Comparison of ENCODE assay signal across 9 mouse cellular contexts in the genomic region with DNA sequence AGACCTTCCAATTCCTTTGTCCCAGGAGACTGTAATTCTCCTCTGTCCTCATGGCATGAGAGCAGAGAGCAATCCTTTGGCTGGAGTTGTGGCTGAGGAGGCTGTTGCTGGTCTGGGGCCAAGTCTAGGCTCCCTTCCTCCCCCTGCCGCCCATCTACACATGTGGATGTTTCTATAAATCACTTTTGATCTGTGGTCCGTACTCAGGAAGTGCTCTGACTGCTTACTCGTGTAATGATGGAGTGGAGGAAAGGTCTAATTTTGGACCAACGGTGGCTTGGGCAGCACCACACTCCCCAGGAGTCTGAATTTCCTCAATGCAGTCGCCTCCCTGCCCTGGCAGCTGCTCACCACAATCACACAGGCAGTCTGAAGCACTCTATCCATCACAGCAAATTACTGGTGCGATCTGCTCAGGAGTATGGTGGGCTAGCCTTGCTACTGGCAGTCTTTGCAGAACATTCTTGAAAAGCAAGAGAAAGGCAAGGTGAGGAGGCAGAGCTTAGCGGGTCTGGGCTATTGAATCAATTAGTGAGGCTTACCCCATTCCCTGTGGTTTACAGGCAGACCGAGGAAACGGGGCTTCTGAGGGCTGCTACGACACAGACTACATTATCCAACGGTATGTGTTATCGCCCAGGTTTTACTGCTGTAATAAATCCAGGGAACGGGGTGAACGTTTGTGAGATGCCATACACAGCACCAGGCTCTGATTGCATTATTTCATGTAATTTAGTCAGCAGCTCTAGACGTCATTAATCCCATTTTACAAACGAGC.
DNase-seq lines count a peak whose midpoint lies in the region; ATAC-seq and TF ChIP-seq lines count a peak whose summit lies in the region.
"Had no signal": no experiment of that assay in that cellular context is flagged by ENCODE, and none has a peak within 500 bp of the region (broad histone marks: within the 10 kb centered on the region; RNA-seq: fewer than 3 reads in every experiment).

No protein-coding gene starts in this region.

- no peaks in the 10 kb centered on the region for H3K27me3 ChIP-seq in kidney, embryonic 14.5 days (ENCODE audit: control insufficient read depth, insufficient read depth, low read length)
- H3K27me3 ChIP-seq in kidney, adult 2 months (replicated peaks; ENCODE audit: control insufficient read depth, insufficient read depth, low read length): no peaks in the 10 kb centered on the region
- peaks cover 19% of the 10 kb centered on the region; the same call in 1 of the 2 replicates for H3K27me3 ChIP-seq in limb, embryonic 12.5 days
- no peaks in the 10 kb centered on the region for H3K27me3 ChIP-seq in midbrain, embryonic 15.5 days (replicated peaks)

- no peak overlapping the region for H3K27ac ChIP-seq in kidney, embryonic 14.5 days (ENCODE audit: low read depth, low read length)
- H3K27ac ChIP-seq in kidney, adult 2 months (ENCODE audit: insufficient read depth, low read depth, low read length): no peak overlapping the region
- H3K27ac ChIP-seq in limb, embryonic 12.5 days: peak overlapping the region; percentile 26; the same call in 1 of the 2 replicates
- H3K27ac ChIP-seq in midbrain, embryonic 15.5 days: no peak overlapping the region

- no peak overlapping the region for H3K4me2 ChIP-seq in kidney, embryonic 14.5 days (replicated peaks; ENCODE audit: low read depth, low read length)
- peak overlapping the region; percentile 39 for H3K4me2 ChIP-seq in limb, embryonic 12.5 days
- no peak overlapping the region for H3K4me2 ChIP-seq in midbrain, embryonic 15.5 days

- no peaks in the 10 kb centered on the region; the same call in 1 of the 2 replicates for H3K9me3 ChIP-seq in kidney, embryonic 14.5 days (ENCODE audit: control insufficient read depth, low read length)
- H3K9me3 ChIP-seq in limb, embryonic 12.5 days: no peaks in the 10 kb centered on the region
- H3K9me3 ChIP-seq in midbrain, embryonic 15.5 days: no peaks in the 10 kb centered on the region

- no peak for TF ChIP-seq CTCF in kidney, adult 2 months (conservative IDR thresholded peaks at IDR 0.05; ENCODE audit: insufficient read depth, insufficient read length, low read depth, low read length)

- TF ChIP-seq POLR2A in kidney, adult 2 months (IDR thresholded peaks at IDR 0.05; ENCODE audit: low read depth, low read length): no peak

- no peak for DNase-seq in kidney, adult 2 months
- peak; percentile 2 for DNase-seq in 416B (ENCODE audit: low read depth)
- peak; percentile 76 for DNase-seq in NIH3T3 (ENCODE audit: low read depth)
- no peak for DNase-seq in spleen, adult 18-20 months
- DNase-seq: cerebellum, adult 11-12 months had no signal

- ATAC-seq in kidney, embryonic 14.5 days (ENCODE audit: low FRiP score, low TSS enrichment): peak; percentile 84
- peak; percentile 79; the same call in 1 of the 2 replicates for ATAC-seq in limb, embryonic 12.5 days (ENCODE audit: insufficient number of reproducible peaks, insufficient read depth, low FRiP score, low TSS enrichment, low read depth)
- ATAC-seq in erythroblast, adult 5-6 weeks (replicated peaks; ENCODE audit: low FRiP score, poor library complexity, severe bottlenecking): no peak
- no peak for ATAC-seq in midbrain, embryonic 15.5 days (replicated peaks)

- 27% methylated on average over 16 of the region's 16 CpGs for WGBS in kidney, embryonic 14.5 days
- 16% methylated on average over 16 of the region's 16 CpGs for WGBS in kidney, adult 2 months
- WGBS in limb, embryonic 12.5 days: 8% methylated on average over 16 of the region's 16 CpGs
- WGBS in midbrain, embryonic 15.5 days: 58% methylated on average over 16 of the region's 16 CpGs

- H3K4me3 ChIP-seq in kidney, embryonic 14.5 days (ENCODE audit: low read length): no peak overlapping the region
- H3K4me3 ChIP-seq in kidney, adult 2 months (ENCODE audit: insufficient read depth, low read depth, low read length): no peak overlapping the region
- H3K4me3 ChIP-seq in limb, embryonic 12.5 days (replicated peaks): no peak overlapping the region
- H3K4me3 ChIP-seq in midbrain, embryonic 15.5 days: no peak overlapping the region

- no peak overlapping the region for H3K9ac ChIP-seq in kidney, embryonic 14.5 days (ENCODE audit: low read depth, low read length)
- H3K9ac ChIP-seq in limb, embryonic 12.5 days (replicated peaks): no peak overlapping the region
- no peak overlapping the region for H3K9ac ChIP-seq in midbrain, embryonic 15.5 days

- no peaks in the 10 kb centered on the region for H3K36me3 ChIP-seq in kidney, embryonic 14.5 days (ENCODE audit: control insufficient read depth, insufficient read depth, low read length)
- no peaks in the 10 kb centered on the region for H3K36me3 ChIP-seq in kidney, adult 2 months (ENCODE audit: control insufficient read depth, insufficient read depth, low read length)
- H3K36me3 ChIP-seq in limb, embryonic 12.5 days: no peaks in the 10 kb centered on the region
- H3K36me3 ChIP-seq in midbrain, embryonic 15.5 days (replicated peaks): no peaks in the 10 kb centered on the region

- no peaks in the 10 kb centered on the region for H3K4me1 ChIP-seq in kidney, embryonic 14.5 days (ENCODE audit: control insufficient read depth, insufficient read depth, low read length)
- H3K4me1 ChIP-seq in kidney, adult 2 months (ENCODE audit: control insufficient read depth, insufficient read depth, low read length): no peaks in the 10 kb centered on the region
- peaks cover 24% of the 10 kb centered on the region for H3K4me1 ChIP-seq in limb, embryonic 12.5 days (replicated peaks)
- H3K4me1 ChIP-seq in midbrain, embryonic 15.5 days: no peaks in the 10 kb centered on the region

Comparison
In these comparisons a context has a peak if more than half of its experiments do, and no peak if none do; other contexts are left out.
1. ATAC-seq: peak in kidney, embryonic 14.5 days (single experiment) and limb, embryonic 12.5 days (single experiment); none in erythroblast, adult 5-6 weeks (single experiment) and midbrain, embryonic 15.5 days (single experiment).
2. DNase-seq: peak in 416B (single experiment) and NIH3T3 (single experiment); none in kidney, adult 2 months (single experiment) and spleen, adult 18-20 months (0 of 2).